Mouse (Mus musculus) limb, embryonic 10.5 days (tissue): ENCODE measurements at regions not wholly inside any gene's neighbourhood (a gene's known extent, or its start where the extent isn't known, plus 50 kb on each side); places are given as distances from the start of the nearest gene placed in this dataset.

ENCODE experiments used
- DNase-seq: peaks from one replicate; pipeline ENCODE4 v3.0.0-alpha.2; 2017; ENCODE audit warnings: low spot score
- H3K27ac ChIP-seq: fragments of 300-500 bp; sonication (generic); 2 replicates; pipeline ENCODE4 v1.5.1; 2016; ENCODE audit warnings: mild to moderate bottlenecking
- H3K27me3 ChIP-seq: fragments of 300-500 bp; sonication (generic); 2 replicates; pipeline ENCODE4 v1.6.1; 2016; ENCODE audit warnings: low read depth, mild to moderate bottlenecking; ENCODE audit not compliant: poor library complexity, severe bottlenecking
- H3K36me3 ChIP-seq: fragments of 300-500 bp; sonication (generic); 2 replicates; pipeline ENCODE4 v1.6.1; 2016; ENCODE audit warnings: mild to moderate bottlenecking, moderate library complexity
- H3K4me1 ChIP-seq: fragments of 300-500 bp; sonication (generic); 2 replicates; pipeline ENCODE4 v1.6.1; 2016
- H3K4me3 ChIP-seq: fragments of 300-500 bp; sonication (generic); 2 replicates; pipeline ENCODE4 v1.5.1; 2016; ENCODE audit warnings: mild to moderate bottlenecking, moderate library complexity
- H3K9me3 ChIP-seq: fragments of 300-500 bp; sonication (generic); replicated peaks from 2 replicates; pipeline ENCODE4 v1.6.1; 2016; ENCODE audit warnings: mild to moderate bottlenecking
- WGBS: fragments of 180-500 bp; shearing (Covaris S2); methylation state at CpG from one replicate; pipeline ENCODE4 v1.1.7; 2016; 5-methylcytosine and 5-hydroxymethylcytosine counted together

- Histone ChIP-seq H3K9me3 (no peaks in the 10 kb centered on the region), H3K27me3 (no peaks in the 10 kb centered on the region), H3K4me1 (no peaks in the 10 kb centered on the region), H3K36me3 (no peaks in the 10 kb centered on the region), H3K4me3 (no peak overlapping the region), H3K27ac (no peak overlapping the region)
- 75% methylated on average over 2 of the region's 2 CpGs for WGBS
- no peak for DNase-seq
These were observed 243.1 kb downstream of the Pdgfc start for GRCm38 (mm10) chr3:81279266-81279665.

- Histone ChIP-seq H3K27ac (no peak overlapping the region), H3K36me3 (no peaks in the 10 kb centered on the region), H3K4me1 (peaks cover 21% of the 10 kb centered on the region), H3K27me3 (no peaks in the 10 kb centered on the region), H3K4me3 (no peak overlapping the region), H3K9me3 (no peaks in the 10 kb centered on the region)
- DNase-seq = no peak
- 91% methylated on average over 2 of the region's 2 CpGs for WGBS
These were observed 253.5 kb downstream of the Pdgfc start for GRCm38 (mm10) chr3:81289762-81290161.

DNA sequence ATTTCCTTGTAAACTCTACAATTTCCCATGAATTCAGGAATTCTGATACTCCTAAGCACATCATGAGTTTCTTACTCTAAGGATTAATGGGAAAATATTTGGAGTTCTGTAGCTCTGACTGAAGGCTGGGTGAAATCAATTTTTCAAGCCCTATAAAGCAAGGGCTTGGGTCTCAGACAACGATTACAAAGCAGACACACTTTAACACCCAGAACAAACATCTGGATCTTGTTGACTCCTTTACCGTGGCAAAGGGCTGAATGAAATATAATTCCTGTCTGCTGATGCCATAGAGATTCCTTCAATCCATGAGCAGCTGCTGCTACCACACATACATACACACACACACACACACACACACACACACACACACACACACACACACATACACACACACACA lies 256.2 kb downstream of the Pdgfc start:
- H3K4me1 ChIP-seq = peaks cover 21% of the 10 kb centered on the region
- H3K27me3 ChIP-seq = no peaks in the 10 kb centered on the region
- no peaks in the 10 kb centered on the region for H3K36me3 ChIP-seq
- DNase-seq = no peak
- H3K27ac ChIP-seq = 0 out of 2 replicates have a peak overlapping the region, but pooled peaks have one; percentile 14
- H3K4me3 ChIP-seq = no peak overlapping the region
- H3K9me3 ChIP-seq = no peaks in the 10 kb centered on the region
- 12% methylated on average over 2 of the region's 2 CpGs for WGBS

DNA sequence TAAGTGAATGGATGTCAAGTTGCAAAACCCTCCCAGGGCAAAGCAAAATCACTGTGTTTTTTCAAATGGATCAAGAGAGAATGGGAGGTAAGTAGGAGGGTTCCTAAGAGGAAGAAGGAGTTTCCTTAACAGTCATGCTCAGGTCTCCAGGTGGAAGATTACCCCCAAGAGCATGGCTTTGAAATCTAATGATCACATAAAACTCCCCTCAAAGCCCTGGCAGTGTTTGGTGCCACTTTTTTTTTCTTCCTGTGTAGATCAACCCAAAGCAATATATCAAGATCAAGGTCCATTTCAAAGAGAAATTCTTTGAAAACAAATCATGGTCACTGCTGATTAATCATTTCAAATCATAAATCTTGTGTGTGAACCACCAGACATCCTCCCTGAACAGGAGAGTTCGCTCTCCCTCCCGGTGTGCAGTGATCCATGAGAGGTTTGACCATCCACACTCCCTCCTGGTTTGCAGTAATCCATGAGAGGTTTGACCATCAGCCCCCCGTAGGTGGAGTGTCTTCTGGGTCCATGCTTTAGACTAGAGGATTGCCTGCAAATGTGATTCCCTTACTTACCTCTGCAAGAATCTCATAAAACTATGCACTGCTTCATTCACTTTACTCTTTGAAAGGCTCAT lies 257.1 kb downstream of the Pdgfc start:
- peak overlapping the region; percentile 34; the same call in 1 of the 2 replicates for H3K27ac ChIP-seq
- no peaks in the 10 kb centered on the region for H3K9me3 ChIP-seq
- H3K36me3 ChIP-seq = no peaks in the 10 kb centered on the region
- H3K27me3 ChIP-seq = no peaks in the 10 kb centered on the region
- H3K4me3 ChIP-seq = no peak overlapping the region
- peak; percentile 32 for DNase-seq
- WGBS = 35% methylated on average over 3 of the region's 3 CpGs
- H3K4me1 ChIP-seq = peaks cover 21% of the 10 kb centered on the region

GRCm38 (mm10) chr3:81304017-81304791 lies 268.0 kb downstream of the Pdgfc start:
- Histone ChIP-seq H3K4me3 (no peak overlapping the region), H3K9me3 (no peaks in the 10 kb centered on the region), H3K27me3 (no peaks in the 10 kb centered on the region), H3K36me3 (no peaks in the 10 kb centered on the region), H3K4me1 (no peaks in the 10 kb centered on the region), H3K27ac (no peak overlapping the region)
- DNase-seq = no peak
- 87% methylated on average over 5 of the region's 5 CpGs for WGBS

DNA sequence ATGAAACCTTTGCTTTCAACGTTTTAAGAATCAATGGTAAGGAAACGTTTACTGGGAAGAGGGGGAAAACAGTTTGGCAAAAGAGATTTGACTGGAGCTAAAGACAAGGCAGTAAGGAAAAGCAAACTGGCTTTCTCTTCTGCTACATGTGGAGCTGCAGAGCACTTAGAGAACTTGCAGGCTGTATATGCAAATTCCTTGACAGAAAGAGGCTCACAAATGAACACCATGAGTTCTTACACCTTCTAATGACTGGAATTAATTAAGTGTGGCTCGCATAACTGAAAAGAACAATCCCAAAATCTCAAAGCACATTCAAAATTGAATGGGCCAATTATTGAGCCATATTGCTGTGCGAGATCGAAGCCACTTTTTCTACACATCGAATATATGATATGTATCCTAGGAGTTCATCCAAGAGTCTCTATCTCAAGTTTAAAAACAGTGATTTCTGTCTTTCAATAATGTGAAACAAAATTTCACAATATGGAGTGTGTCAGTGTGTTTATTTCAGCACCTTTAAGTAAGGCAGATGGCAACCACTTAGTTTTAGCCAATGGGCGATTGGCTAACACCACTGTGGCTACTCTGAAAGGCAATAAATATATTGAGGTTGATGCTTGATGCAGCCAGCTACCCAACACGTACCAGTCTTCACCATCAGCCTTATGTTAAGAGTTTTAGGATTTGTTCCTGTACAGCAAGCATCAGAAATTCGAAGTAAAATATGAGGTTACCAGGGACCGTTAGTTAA lies 269.4 kb downstream of the Pdgfc start:
- no peaks in the 10 kb centered on the region for H3K27me3 ChIP-seq
- no peaks in the 10 kb centered on the region for H3K4me1 ChIP-seq
- WGBS = 78% methylated on average over 10 of the region's 10 CpGs
- no peak for DNase-seq
- H3K4me3 ChIP-seq = no peak overlapping the region
- no peaks in the 10 kb centered on the region for H3K36me3 ChIP-seq
- H3K27ac ChIP-seq = no peak overlapping the region
- no peaks in the 10 kb centered on the region for H3K9me3 ChIP-seq

DNA sequence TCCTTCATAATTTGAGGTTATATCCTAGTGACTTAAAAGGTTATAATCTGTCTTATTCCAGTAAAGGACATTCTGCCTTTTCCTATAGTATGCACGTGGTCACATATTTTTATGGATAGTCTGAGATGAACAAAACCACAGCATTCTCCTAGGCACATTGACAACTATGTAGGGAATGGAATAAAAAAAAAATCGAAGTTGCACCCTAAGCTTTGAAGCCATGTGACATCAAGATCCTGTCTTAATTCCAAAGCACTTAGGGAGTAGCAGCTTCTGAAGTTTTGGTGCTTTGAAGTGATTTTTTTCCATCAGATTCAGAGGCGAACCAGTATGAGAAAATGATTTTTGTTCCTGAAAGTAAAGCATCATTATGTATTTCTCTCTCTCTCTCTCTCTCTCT lies 290.6 kb downstream of the Pdgfc start:
- Histone ChIP-seq H3K27ac (no peak overlapping the region), H3K36me3 (no peaks in the 10 kb centered on the region), H3K9me3 (no peaks in the 10 kb centered on the region), H3K27me3 (no peaks in the 10 kb centered on the region), H3K4me1 (peaks cover 16% of the 10 kb centered on the region), H3K4me3 (no peak overlapping the region)
- DNase-seq = no peak
- 79% methylated on average over 3 of the region's 3 CpGs for WGBS

DNA sequence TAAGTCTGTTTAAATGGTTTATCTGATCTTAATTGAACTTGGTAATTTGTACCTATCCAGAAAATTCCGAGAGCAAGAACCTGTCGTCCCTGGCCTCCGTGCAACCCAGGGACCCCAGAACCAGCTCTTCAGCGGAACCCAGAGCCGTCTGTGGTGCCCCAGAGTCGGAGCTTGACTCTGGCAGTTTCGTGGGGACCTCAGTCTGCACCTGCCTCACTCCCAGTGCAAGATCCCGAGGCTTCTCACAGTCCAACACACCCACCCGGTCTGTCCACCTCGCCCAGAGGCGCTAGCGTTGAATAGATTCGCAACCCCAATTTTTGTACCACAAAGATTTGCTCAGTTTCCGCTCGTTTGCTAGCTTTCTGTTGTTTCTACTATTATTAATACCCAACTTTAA lies 315.5 kb downstream of the Pdgfc start:
- H3K36me3 ChIP-seq = no peaks in the 10 kb centered on the region
- DNase-seq = no peak
- no peaks in the 10 kb centered on the region for H3K27me3 ChIP-seq
- WGBS = 90% methylated on average over 15 of the region's 15 CpGs
- no peaks in the 10 kb centered on the region for H3K4me1 ChIP-seq
- H3K4me3 ChIP-seq = no peak overlapping the region
- H3K9me3 ChIP-seq = no peaks in the 10 kb centered on the region
- no peak overlapping the region for H3K27ac ChIP-seq

GRCm38 (mm10) chr3:81367918-81368317 lies 331.7 kb downstream of the Pdgfc start:
- H3K4me1 ChIP-seq = no peaks in the 10 kb centered on the region
- H3K9me3 ChIP-seq = no peaks in the 10 kb centered on the region
- no peak overlapping the region for H3K4me3 ChIP-seq
- no peaks in the 10 kb centered on the region for H3K36me3 ChIP-seq
- H3K27me3 ChIP-seq = no peaks in the 10 kb centered on the region
- 97% methylated on average over 2 of the region's 2 CpGs for WGBS
- H3K27ac ChIP-seq = no peak overlapping the region
- no peak for DNase-seq

- Histone ChIP-seq H3K36me3 (no peaks in the 10 kb centered on the region), H3K9me3 (no peaks in the 10 kb centered on the region), H3K4me1 (no peaks in the 10 kb centered on the region), H3K27ac (no peak overlapping the region), H3K27me3 (no peaks in the 10 kb centered on the region), H3K4me3 (no peak overlapping the region)
- WGBS = 79% methylated on average over 2 of the region's 2 CpGs
- no peak for DNase-seq
These were observed 332.4 kb downstream of the Pdgfc start for GRCm38 (mm10) chr3:81368642-81369041.

GRCm38 (mm10) chr3:81369742-81370141 lies 333.5 kb downstream of the Pdgfc start:
- Histone ChIP-seq H3K4me3 (no peak overlapping the region), H3K27ac (no peak overlapping the region), H3K9me3 (no peaks in the 10 kb centered on the region), H3K27me3 (no peaks in the 10 kb centered on the region), H3K4me1 (no peaks in the 10 kb centered on the region), H3K36me3 (no peaks in the 10 kb centered on the region)
- no peak for DNase-seq

DNA sequence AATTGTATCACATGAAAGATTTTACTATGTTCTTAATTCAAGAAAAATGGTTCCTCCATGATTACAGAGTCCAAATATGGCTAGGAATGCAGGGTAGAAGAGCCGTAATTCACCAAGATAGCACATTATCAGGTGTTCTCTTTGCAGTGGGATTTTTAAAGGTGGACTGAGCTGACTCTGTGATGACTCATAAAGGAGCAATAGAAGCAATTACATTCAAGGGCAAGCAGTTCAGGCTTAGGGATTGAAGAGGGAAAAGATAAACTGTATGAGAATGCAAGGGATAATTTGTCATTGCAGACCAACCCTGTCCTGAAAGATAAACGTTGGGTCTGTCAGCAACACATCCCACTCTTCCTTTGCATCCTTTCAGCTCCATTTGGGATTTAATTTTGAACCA lies 339.8 kb downstream of the Pdgfc start:
- Histone ChIP-seq H3K9me3 (no peaks in the 10 kb centered on the region), H3K4me1 (peaks cover 13% of the 10 kb centered on the region), H3K36me3 (no peaks in the 10 kb centered on the region), H3K4me3 (no peak overlapping the region), H3K27me3 (no peaks in the 10 kb centered on the region), H3K27ac (no peak overlapping the region)
- WGBS = 61% methylated on average over 2 of the region's 2 CpGs
- DNase-seq = no peak

DNA sequence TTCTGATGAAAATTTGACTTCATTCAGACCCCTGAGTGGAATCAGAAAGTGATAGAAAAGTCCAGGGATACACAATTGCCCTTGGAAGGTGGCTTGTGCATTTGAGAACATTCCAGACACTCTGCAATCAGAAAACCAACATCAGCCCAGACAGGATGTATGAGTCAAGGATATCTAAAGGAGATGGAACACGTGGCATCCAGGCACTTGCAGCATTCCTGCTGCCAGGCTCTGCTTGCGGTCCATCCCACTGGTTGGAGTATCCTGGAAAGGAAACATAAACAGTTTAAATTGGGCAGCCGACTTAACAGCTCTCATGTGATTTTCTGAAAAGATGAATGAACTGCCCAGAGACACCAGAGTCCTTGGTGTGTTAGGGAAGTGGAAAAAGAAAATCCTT lies 341.2 kb downstream of the Pdgfc start:
- DNase-seq = no peak
- no peaks in the 10 kb centered on the region for H3K36me3 ChIP-seq
- no peaks in the 10 kb centered on the region for H3K9me3 ChIP-seq
- peaks cover 13% of the 10 kb centered on the region for H3K4me1 ChIP-seq
- H3K4me3 ChIP-seq = no peak overlapping the region
- 4% methylated on average over 3 of the region's 3 CpGs for WGBS
- peak overlapping the region; percentile 21; the same call in 1 of the 2 replicates for H3K27ac ChIP-seq
- H3K27me3 ChIP-seq = no peaks in the 10 kb centered on the region
